Mouse (Mus musculus) ES-E14 (cell line): ENCODE results near the gene Pard6a. TPM values are rescaled to one million over a fixed set of nuclear protein-coding genes. Genes with fewer than 3 reads are reported as not detected.
A peak's percentile ranks its signal among the peaks of the same experiment; 100 is the strongest.

Experiments used
- DNase-seq: peaks from one replicate; pipeline ENCODE4 v3.0.0-alpha.2; 2013; ENCODE audit warnings: low read depth, low spot score
- H3K27ac ChIP-seq: 2 replicates; pipeline ENCODE4 v1.5.1; 2012; ENCODE audit warnings: low read depth, mild to moderate bottlenecking, low read length, moderate library complexity, mixed read lengths; ENCODE audit not compliant: poor library complexity, insufficient read depth, severe bottlenecking
- H3K36me3 ChIP-seq: 2 replicates; pipeline ENCODE4 v1.6.1; 2012; ENCODE audit warnings: mild to moderate bottlenecking, low read length, moderate library complexity, mixed read lengths; ENCODE audit not compliant: control insufficient read depth, poor library complexity, insufficient read depth, severe bottlenecking
- H3K4me1 ChIP-seq, 2 experiments: fragments of 150-350 bp in 1 of 2; sonication (generic) in 1 of 2; 2 replicates each; pipeline ENCODE4 v1.6.1; 2012; ENCODE audit warnings: low read length in 2 of 2, mild to moderate bottlenecking in 1 of 2, mixed read lengths in 1 of 2; ENCODE audit not compliant: control insufficient read depth in 2 of 2, insufficient read depth in 2 of 2, poor library complexity in 1 of 2
- H3K4me3 ChIP-seq, 2 experiments: fragments of 150-350 bp in 1 of 2; sonication (generic) in 1 of 2; 2 replicates each; pipeline ENCODE4 v1.5.1; 2012; ENCODE audit warnings: low read length in 2 of 2, low read depth in 1 of 2, mild to moderate bottlenecking in 1 of 2, mixed read lengths in 1 of 2; ENCODE audit not compliant: insufficient read depth in 1 of 2, poor library complexity in 1 of 2, severe bottlenecking in 1 of 2
- H3K9ac ChIP-seq: 2 replicates; pipeline ENCODE4 v1.6.1; 2012; ENCODE audit warnings: low read depth, mild to moderate bottlenecking, low read length, mixed read lengths; ENCODE audit not compliant: poor library complexity, insufficient read depth, severe bottlenecking
- H3K9me3 ChIP-seq: fragments of 150-350 bp; sonication (generic); 2 replicates; pipeline ENCODE4 v1.6.1; 2012; ENCODE audit warnings: low read depth, mild to moderate bottlenecking, low read length; ENCODE audit not compliant: control insufficient read depth, insufficient read depth
- CHD2 ChIP-seq: IDR thresholded peaks from 2 replicates; pipeline ENCODE4 v1.6.1; 2014; ENCODE audit warnings: mild to moderate bottlenecking, low read depth, low read length, inconsistent platforms
- HCFC1 ChIP-seq: IDR thresholded peaks from 2 replicates; pipeline ENCODE4 v1.6.1; 2012; ENCODE audit warnings: low read length, inconsistent platforms, borderline replicate concordance; ENCODE audit not compliant: insufficient read depth
- MAFK ChIP-seq: IDR thresholded peaks from 2 replicates; pipeline ENCODE4 v1.6.1; 2014; ENCODE audit warnings: mild to moderate bottlenecking, low read depth, low read length, inconsistent platforms; ENCODE audit not compliant: insufficient read depth
- ZC3H11A ChIP-seq: IDR thresholded peaks from 2 replicates; pipeline ENCODE4 v1.6.1; 2012; ENCODE audit warnings: low read depth, mild to moderate bottlenecking, inconsistent platforms, low read length, borderline replicate concordance
- ZNF384 ChIP-seq: IDR thresholded peaks from 2 replicates; pipeline ENCODE4 v1.6.1; 2012; ENCODE audit warnings: low read depth, low read length, inconsistent platforms
- in situ Hi-C, 2 experiments: fragments of 600-800 bp; cut with MboI; formaldehyde crosslinking; loops; one replicate each; pipeline ENCODE4 v1.15.1; 2025; ENCODE audit warnings: low sequenced_read_pairs in 2 of 2, inconsistent platforms in 1 of 2; ENCODE audit not compliant: unreplicated experiment in 2 of 2
- total RNA-seq: library from RNA; depleted of rRNA; stranded (reverse); fragments of 300-350 nt; gene quantifications from 2 replicates; pipeline ENCODE4 v1.2.3, GENCODE M21; 2012

Gene Pard6a
- total RNA-seq, 1 experiment, result 14.9 TPM

DNA sequence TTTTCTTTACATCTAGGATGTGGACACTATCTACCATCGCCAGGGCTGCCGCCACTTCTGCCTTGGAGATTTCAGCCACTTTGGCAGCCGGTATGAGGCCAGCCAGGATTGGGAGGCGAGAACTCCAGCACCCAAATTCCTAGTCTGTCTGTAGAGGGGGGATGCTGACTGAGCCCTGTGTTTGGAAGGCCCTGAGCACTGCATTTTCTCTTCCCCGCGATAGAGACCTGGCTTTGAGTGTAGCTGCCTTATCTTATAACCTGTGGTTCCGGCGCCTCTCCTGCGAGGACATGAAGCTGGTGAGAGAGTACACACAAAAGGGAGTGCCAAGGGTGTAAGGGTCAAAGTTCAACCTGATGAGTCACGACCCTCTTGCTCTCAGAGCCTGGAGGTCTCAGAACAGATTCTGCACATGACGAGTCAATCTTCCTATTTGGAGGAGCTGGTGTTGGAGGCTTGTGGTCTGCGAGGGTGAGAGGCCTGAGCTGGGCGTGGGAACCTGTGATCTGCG is 12.7 kb upstream of the Pard6a start:
- no peak for TF ChIP-seq ZNF384
- TF ChIP-seq CHD2, result no peak
- no peak for TF ChIP-seq HCFC1
- TF ChIP-seq ZC3H11A, result no peak
- no peak for TF ChIP-seq MAFK
- in situ Hi-C loops, result no loop called here
- Histone ChIP-seq H3K9me3 (no peaks in the 10 kb centered on the region), H3K27ac (no peak overlapping the region), H3K36me3 (peaks cover 3% of the 10 kb centered on the region; the same call in 1 of the 2 replicates), H3K4me3 (no peak overlapping the region; a peak in 1 of 4 replicates), H3K9ac (no peak overlapping the region), H3K4me1 (peaks cover 3 to 14% of the 10 kb centered on the region in 2 experiments; a peak in 3 of 4 replicates)
- no peak for DNase-seq

DNA sequence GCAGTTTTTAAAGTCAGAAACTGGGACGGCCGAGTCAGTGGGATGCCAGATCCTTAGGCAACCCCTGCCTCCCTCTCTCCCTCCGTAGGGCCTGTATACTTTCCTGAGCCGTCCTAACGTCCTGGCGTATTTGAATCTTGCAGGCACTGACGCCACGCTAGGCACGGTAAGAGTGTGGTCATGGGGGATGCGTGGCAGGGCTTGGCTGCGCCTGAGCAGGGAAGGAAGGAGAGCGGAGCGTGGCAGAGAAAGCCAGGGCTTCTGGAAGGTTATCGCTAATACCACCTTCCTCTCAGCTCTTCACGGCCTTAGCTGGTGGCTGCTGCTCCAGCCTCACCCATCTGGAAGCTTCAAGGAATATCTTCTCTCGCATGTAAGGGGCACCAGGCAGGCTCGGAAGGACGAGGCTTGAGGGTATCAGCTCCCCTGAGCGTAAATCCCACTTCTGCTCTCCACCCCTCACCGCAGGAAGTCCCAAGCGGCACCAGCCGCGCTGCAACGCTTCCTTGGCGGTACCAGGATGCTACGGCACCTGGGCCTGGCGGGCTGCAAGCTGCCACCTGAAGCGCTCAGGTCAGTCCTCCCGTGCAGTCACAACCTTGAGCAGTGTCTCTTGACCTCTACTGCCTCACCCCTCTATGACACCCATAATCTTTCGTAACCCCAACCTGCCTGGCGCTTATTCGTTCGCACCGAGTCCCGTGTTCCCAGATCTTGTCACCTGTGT is 11.5 kb upstream of the Pard6a start:
- H3K4me3 ChIP-seq, result no peak overlapping the region
- no peak overlapping the region for H3K27ac ChIP-seq
- no peaks in the 10 kb centered on the region for H3K36me3 ChIP-seq
- no peak for TF ChIP-seq MAFK
- no peak for TF ChIP-seq CHD2
- TF ChIP-seq ZNF384, result no peak
- no peak for TF ChIP-seq ZC3H11A
- no peak for TF ChIP-seq HCFC1
- H3K9ac ChIP-seq, result no peak overlapping the region
- no peak for DNase-seq
- in situ Hi-C loops, result no loop called here
- peaks cover 3 to 17% of the 10 kb centered on the region in 2 experiments; a peak in 3 of 4 replicates for H3K4me1 ChIP-seq
- no peaks in the 10 kb centered on the region for H3K9me3 ChIP-seq

DNA sequence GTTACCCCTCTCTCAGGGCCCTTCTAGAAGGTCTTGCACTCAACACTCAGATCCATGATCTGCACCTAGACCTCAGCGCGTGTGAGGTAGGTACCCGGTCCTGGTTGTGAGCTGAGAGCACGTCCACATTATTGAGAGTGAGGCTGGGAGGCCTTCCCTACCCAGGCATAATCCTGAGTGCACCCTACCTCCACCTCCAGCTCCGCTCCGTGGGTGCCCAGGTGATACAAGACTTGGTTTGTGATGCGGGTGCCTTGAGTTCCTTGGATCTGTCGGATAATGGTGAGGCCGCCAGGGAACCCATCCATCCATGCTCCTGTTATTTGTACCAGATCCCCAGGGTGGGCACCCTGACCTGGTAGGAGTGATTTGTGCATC is 11.0 kb upstream of the Pard6a start:
- Histone ChIP-seq H3K36me3 (no peaks in the 10 kb centered on the region), H3K9me3 (no peaks in the 10 kb centered on the region), H3K9ac (no peak overlapping the region), H3K4me3 (no peak overlapping the region), H3K4me1 (peaks cover 3 to 17% of the 10 kb centered on the region in 2 experiments; a peak in 3 of 4 replicates), H3K27ac (no peak overlapping the region)
- in situ Hi-C loops, result no loop called here
- no peak for DNase-seq
- TF ChIP-seq HCFC1 (no peak), ZNF384 (no peak), CHD2 (no peak), MAFK (no peak), ZC3H11A (no peak)

DNA sequence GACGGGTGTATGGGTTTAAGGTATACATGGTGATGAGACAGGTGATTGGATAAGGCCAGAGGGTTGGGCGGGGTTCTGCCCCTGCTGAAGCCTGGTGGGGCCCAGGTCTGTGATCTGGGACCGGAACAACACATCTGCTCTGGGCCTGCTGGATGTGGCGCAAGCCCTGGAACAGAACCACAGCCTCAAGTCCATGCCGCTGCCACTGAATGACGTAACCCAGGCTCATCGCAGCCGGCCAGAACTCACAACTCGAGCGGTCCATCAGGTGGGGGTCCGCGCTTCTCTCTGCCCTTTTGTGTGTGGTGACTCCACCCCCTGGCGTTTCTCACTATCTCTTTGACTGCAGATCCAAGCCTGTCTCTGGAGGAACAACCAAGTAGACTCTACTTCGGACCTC is 10.0 kb upstream of the Pard6a start:
- DNase-seq, result no peak
- Histone ChIP-seq H3K9me3 (no peaks in the 10 kb centered on the region), H3K27ac (no peak overlapping the region), H3K4me3 (0 out of 4 replicates have a peak overlapping the region, but pooled peaks of 1 of the 2 experiments have one; percentile 21), H3K4me1 (peaks cover 3 to 17% of the 10 kb centered on the region in 2 experiments; a peak in 3 of 4 replicates), H3K9ac (no peak overlapping the region; the same call in 1 of the 2 replicates), H3K36me3 (no peaks in the 10 kb centered on the region; the same call in 1 of the 2 replicates)
- in situ Hi-C loops, result no loop called here
- TF ChIP-seq ZC3H11A (no peak), HCFC1 (no peak), CHD2 (no peak), MAFK (no peak), ZNF384 (no peak)
